Mouse (Mus musculus) embryo, embryonic 10 days (tissue): Measurements from ENCODE around the gene Efnb2.
A peak's percentile ranks its signal among the peaks of the same experiment; 100 is the strongest.

ENCODE experiments used
- DNase-seq: peaks from one replicate; pipeline ENCODE4 v3.0.0-alpha.2; 2015; ENCODE audit warnings: low spot score

Efnb2 gene

GRCm38 (mm10) chr8:8655346-8656340, 5.4 kb downstream of the Efnb2 start:
- DNase-seq = peak; percentile 53

- DNase-seq = peak; percentile 61
Measured at GRCm38 (mm10) chr8:8653906-8654489, 7.0 kb downstream of the Efnb2 start.

GRCm38 (mm10) chr8:8653343-8653742, 7.7 kb downstream of the Efnb2 start:
- no peak for DNase-seq

- no peak for DNase-seq
Measured at GRCm38 (mm10) chr8:8652388-8652787, 8.7 kb downstream of the Efnb2 start.

GRCm38 (mm10) chr8:8649944-8650343, 11.1 kb downstream of the Efnb2 start:
- no peak for DNase-seq

GRCm38 (mm10) chr8:8649536-8649935, 11.5 kb downstream of the Efnb2 start:
- no peak for DNase-seq

GRCm38 (mm10) chr8:8648686-8649085, 12.4 kb downstream of the Efnb2 start:
- DNase-seq = no peak

GRCm38 (mm10) chr8:8647824-8648223, 13.2 kb downstream of the Efnb2 start:
- DNase-seq = no peak

- DNase-seq = no peak
Measured at GRCm38 (mm10) chr8:8647319-8647718, 13.7 kb downstream of the Efnb2 start.

- no peak for DNase-seq
Measured at GRCm38 (mm10) chr8:8644160-8644915, 16.7 kb downstream of the Efnb2 start.

GRCm38 (mm10) chr8:8640264-8640588, 20.8 kb downstream of the Efnb2 start:
- DNase-seq = peak; percentile 43

- no peak for DNase-seq
Measured at GRCm38 (mm10) chr8:8639569-8640263, 21.3 kb downstream of the Efnb2 start.

GRCm38 (mm10) chr8:8631394-8631793, 29.6 kb downstream of the Efnb2 start:
- DNase-seq = no peak

- DNase-seq = peak; percentile 52
Measured at GRCm38 (mm10) chr8:8624017-8624416, 37.0 kb downstream of the Efnb2 start.

- no peak for DNase-seq
Measured at GRCm38 (mm10) chr8:8623486-8623885, 37.6 kb downstream of the Efnb2 start.

GRCm38 (mm10) chr8:8622476-8622875, 38.6 kb downstream of the Efnb2 start:
- DNase-seq = no peak

- DNase-seq = no peak
Measured at GRCm38 (mm10) chr8:8622031-8622430, 39.0 kb downstream of the Efnb2 start.

GRCm38 (mm10) chr8:8621236-8621917, 39.7 kb downstream of the Efnb2 start:
- no peak for DNase-seq

GRCm38 (mm10) chr8:8620536-8620935, 40.5 kb downstream of the Efnb2 start:
- no peak for DNase-seq

- DNase-seq = peak; percentile 76
Measured at GRCm38 (mm10) chr8:8619221-8620194, 41.5 kb downstream of the Efnb2 start.
